Mouse (Mus musculus) C2C12 (cell line): ENCODE measurements at regions not wholly inside any gene's neighbourhood (a gene's known extent, or its start where the extent isn't known, plus 50 kb on each side); places are given as distances from the start of the nearest gene placed in this dataset.

ENCODE experiments used
- CEBPB ChIP-seq: IDR thresholded peaks from one replicate; pipeline ENCODE4 v1.6.1; 2011; ENCODE audit warnings: low read depth, mild to moderate bottlenecking, control low read depth, moderate library complexity
- CTCF ChIP-seq: IDR thresholded peaks from one replicate; pipeline ENCODE4 v1.5.1; 2011; ENCODE audit not compliant: control insufficient read depth, insufficient read depth, insufficient read length
- MAX ChIP-seq: IDR thresholded peaks from one replicate; pipeline ENCODE4 v1.6.1; 2011; ENCODE audit warnings: mild to moderate bottlenecking, control low read depth
- MYOD1 ChIP-seq: IDR thresholded peaks from one replicate; pipeline ENCODE4 v1.6.1; 2011; ENCODE audit warnings: low read depth; ENCODE audit not compliant: control insufficient read depth, insufficient read length
- USF1 ChIP-seq: IDR thresholded peaks from one replicate; pipeline ENCODE4 v1.6.1; 2011; ENCODE audit warnings: low read depth, mild to moderate bottlenecking, control low read depth, moderate library complexity

GRCm38 (mm10) chr12:99118381-99119115 is 198.2 kb downstream of the Ttc8 start:
- TF ChIP-seq USF1 (no peak), CTCF (no peak), MYOD1 (no peak), CEBPB (no peak), MAX (no peak)
